Mouse (Mus musculus) regulatory T cell (primary cell): ENCODE data around the gene Ap1s1.

Experiments
- in situ Hi-C: fragments of 300-600 bp; cut with MboI, MseI; formaldehyde crosslinking; loops from one replicate; pipeline ENCODE4 v1.15.1; 2025; ENCODE audit warnings: high pct_unique_total_duplicates

The Ap1s1 gene

DNA sequence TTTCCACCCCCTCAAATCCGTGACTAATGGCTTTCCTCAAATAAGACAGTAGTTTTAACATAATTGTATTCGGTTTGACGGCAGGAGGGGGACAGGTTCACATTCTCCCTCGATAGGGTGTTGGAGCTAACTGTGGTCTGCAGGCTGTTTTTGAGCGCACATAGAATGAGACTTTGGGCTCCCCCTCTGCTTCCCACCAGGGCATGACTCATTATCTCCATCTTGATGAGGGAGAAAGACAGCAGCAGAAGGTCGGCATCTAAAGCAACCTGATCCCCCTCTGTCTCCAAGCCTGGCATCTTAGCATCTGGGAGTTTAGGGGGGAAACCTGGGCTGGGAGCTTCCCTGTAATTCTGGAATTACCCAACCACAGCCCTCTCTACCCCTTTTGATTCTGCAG is 19.5 kb upstream of the Ap1s1 start:
- in situ Hi-C loops: loop anchor here (10.0 kb wide), 1 partner anchor 679 kb away; the partner anchor contains the start of genes Nyap1 and Tsc22d4

DNA sequence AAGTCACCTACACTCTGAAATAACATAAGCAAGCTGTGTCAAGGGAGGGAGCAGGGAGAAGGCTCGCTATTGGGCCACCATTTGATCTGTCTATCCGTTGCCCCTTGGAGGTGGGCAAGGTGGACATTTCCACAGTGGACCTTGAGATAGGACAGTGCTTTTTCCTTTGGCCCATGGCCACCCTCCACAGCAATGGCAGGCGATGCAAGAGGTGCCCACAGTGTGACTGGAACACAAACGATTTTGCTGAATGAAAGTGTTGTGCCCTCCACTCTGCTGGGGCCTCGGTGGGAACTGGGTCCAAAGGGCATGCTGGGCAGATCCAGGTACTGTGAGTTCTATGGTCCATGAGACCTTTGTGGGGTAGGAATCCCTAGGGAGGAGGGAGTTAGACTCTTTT is 16.7 kb upstream of the Ap1s1 start:
- in situ Hi-C loops: loop anchor here (10.0 kb wide), 1 partner anchor 682 kb away; the partner anchor contains the start of genes Nyap1 and Tsc22d4

DNA sequence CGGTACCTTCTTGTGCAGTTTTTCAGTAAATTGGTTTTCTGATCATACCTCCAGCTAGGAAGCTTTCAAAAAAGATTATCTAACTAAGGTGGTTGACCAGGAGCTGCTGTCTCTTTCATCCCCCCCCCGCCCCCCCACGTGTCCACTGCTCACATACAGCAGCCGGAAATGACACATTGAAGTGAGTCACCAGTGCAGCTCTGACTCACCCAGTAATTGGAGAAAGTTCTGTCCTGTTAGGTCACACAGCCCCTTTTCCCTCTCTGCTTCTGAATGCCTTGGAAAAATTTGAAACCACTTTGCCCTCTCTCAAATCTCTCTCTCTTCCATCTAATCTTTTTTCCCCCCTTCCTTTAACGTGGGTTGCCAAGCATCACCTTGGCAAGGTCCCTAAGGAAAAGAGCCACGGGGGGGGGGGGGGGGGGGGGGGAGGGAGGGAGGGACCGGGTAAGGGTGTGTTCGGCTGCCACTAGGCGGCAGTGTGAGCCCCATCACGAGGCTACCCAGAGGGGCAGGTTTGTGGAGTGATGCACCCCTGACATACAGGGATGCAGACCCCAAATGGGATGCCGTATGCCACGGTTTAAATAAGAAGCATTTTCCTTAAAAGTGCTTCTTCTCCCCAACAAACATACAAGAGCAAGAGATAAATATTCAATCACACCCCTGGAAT is 16.0 kb upstream of the Ap1s1 start:
- in situ Hi-C loops: loop anchor here (10.0 kb wide), 1 partner anchor 683 kb away; the partner anchor contains the start of genes Nyap1 and Tsc22d4

DNA sequence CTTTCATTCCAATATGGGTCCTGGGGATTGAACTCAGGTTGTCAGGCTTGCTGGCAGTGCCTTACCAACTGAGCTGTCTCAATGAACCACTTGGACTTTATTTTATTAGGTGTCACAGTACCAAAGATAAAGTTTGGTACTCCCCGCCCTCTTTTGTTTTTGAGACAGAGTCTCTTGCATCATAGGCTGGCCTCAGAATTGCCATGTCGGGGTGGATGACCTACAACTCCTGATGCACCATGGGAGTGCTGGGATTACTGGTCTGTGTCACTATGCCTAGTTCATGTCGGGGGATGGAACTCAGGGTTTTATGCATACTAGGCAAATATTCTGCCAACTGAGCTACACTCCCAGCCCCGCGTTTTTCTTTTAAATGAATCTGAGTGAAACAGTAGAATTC is 8.9 kb upstream of the Ap1s1 start:
- in situ Hi-C loops: no loop called here

GRCm38 (mm10) chr5:137054299-137054698 is 8.4 kb upstream of the Ap1s1 start:
- in situ Hi-C loops: no loop called here

DNA sequence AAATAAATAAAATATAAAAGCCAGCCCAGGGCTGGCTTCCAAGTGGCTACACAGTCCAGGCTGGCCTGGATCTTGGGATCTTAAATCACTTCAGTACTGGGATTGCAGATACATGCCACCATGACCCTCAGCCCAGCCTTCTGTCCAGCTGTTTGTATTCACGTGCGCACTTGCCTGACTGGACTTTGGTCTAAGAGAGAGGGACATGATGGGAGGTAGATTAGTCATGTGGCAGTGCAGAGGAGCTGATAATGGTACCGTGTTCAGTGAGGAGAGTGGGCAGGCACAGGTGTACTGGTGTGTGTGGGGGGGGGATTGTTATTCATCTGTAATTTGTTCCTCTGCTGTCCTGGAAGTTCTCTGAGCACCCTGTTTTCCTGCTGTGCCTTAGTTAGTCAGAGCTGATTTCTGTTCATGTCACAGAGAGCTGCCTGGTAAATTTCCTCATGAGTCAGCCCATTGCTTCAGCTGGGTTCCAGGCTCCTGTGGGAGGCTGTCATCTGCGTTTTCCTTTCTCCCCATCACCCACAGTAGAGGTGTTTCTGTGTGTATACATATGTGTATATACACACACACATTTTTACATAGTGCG is 6.1 kb upstream of the Ap1s1 start:
- in situ Hi-C loops: no loop called here

DNA sequence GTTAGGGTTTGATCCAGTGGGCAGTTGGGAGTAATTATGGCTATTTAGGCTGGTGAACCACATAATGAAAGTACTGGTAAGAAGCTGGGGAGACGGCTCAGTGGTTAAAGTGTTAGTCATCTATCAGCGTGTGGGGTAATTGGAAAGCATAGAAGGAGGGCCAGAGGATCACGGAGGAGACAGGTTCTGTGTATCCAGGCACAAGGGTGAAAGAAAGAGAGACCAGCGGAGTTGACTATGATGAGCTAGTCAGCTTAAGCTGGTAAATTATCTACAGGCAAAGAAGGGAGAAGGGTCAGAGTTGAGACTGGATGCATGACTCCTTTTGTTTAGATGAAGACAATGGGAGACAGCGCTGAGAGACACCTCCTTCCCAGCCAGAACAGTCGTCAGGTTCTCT is 5.2 kb upstream of the Ap1s1 start:
- in situ Hi-C loops: no loop called here

DNA sequence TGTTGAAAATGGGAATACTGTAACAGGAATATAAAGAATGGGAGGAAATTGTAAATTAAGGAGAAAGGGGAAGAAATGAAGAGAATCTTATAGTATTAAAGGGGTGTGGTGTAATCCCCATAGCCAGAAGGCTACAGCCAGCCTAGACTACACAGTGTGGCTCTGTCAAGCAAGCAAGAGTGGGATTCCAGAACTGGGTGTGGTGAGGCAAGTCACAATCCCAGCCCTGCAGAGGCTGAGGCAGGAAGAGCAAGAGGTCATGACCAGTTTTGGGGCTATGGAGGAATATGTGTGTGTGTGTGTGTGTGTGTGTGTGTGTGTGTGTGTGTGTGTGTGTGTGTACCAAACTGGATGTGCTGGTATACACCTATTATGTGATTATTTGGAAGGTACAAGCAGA is 1.1 kb upstream of the Ap1s1 start:
- in situ Hi-C loops: loop anchor here (10.0 kb wide), 1 partner anchor 258 kb away; the partner anchor contains the start of gene Srrt

GRCm38 (mm10) chr5:137046324-137046718 is 386 bp upstream of the Ap1s1 start:
- in situ Hi-C loops: loop anchor here (10.0 kb wide), 1 partner anchor 258 kb away; the partner anchor contains the start of gene Srrt

DNA sequence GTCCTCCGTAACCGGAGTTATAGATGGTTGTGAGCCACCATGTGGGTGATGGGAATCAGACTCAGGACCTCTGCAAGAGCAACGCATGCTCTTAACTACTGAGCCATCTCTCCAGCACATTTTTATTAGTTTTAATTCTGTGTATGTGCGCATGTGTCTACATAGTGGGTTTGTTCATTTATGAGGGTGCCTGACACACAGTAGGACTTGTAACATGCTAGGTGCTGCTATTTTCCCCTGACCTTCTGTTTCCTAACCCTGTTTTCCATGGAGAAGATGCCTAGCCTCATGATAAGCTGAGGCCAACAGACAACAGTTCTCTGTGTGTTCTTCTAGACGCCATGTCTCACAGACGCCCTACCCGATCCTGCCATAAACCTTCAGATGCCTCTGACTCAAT is 1.9 kb downstream of the Ap1s1 start:
- in situ Hi-C loops: loop anchor here (10.0 kb wide), 1 partner anchor 261 kb away; the partner anchor contains the start of gene Srrt

- in situ Hi-C loops: loop anchor here (10.0 kb wide), 1 partner anchor 263 kb away; the partner anchor contains the start of gene Srrt
These were observed 4.5 kb downstream of the Ap1s1 start for GRCm38 (mm10) chr5:137041442-137041841.

DNA sequence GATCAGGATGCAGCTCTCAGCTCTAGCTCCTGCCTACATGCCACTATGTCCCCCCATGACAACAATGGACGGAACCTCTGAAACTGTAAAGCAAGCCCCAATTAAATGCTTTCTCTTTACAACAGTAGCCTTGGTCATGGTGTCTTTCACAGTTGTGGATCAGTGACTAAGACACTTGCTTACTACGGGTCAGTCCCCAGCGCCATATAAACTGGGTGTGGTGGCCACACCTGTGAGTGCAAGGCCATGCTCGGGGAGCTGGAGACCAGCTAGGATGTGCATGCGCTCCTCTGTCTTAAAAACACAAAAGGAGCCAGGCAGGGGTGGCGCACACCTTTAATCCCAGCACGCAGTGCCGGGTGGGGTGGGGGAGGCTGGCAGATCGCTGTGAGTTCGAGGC is 6.5 kb downstream of the Ap1s1 start:
- in situ Hi-C loops: no loop called here

DNA sequence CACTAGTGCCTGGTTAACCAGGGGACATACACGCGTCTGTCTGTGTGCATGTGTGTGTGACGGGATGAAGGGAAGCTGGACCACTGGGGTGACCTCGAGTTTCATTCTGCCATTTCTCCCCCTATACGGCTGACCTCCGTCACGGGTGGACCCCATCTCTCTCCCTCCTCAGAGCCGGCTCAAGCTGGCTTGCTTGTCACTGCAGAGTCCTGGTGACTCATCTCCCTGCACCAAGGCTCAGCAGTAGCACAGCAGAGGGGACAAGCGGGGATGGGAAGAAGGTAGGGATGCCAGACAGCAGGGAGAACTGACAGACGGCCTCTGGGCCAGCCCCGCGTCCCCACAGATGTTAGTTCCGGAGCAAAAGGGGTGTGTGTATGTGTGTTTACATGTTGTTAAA is 9.7 kb downstream of the Ap1s1 start:
- in situ Hi-C loops: no loop called here

GRCm38 (mm10) chr5:137032641-137033074 is 13.3 kb downstream of the Ap1s1 start:
- in situ Hi-C loops: loop anchor here (5.0 kb wide), 1 partner anchor 70 kb away; no protein-coding TSS in a partner anchor

DNA sequence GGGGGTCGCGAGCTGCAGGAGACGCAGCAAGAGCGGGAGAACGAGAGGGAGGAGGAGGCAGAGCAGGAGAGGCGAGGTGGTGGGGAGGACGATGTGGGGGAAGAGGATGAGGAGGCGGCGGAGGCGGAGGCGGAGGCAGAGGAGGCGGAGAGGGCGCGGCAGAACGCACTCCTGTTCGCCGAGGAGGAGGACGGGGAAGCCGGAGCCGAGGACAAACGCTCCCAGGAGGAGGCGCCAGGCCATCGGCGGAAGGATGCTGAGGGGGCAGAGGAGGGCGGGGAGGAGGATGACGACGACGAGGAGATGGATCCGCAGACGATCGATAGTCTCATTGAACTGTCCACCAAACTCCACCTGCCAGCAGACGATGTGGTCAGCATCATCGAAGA is 13.9 kb downstream of the Ap1s1 start:
- in situ Hi-C loops: loop anchor here (5.0 kb wide), 1 partner anchor 70 kb away; no protein-coding TSS in a partner anchor

GRCm38 (mm10) chr5:137031076-137032032 is 14.6 kb downstream of the Ap1s1 start:
- in situ Hi-C loops: loop anchor here (5.0 kb wide), 1 partner anchor 71 kb away; no protein-coding TSS in a partner anchor

DNA sequence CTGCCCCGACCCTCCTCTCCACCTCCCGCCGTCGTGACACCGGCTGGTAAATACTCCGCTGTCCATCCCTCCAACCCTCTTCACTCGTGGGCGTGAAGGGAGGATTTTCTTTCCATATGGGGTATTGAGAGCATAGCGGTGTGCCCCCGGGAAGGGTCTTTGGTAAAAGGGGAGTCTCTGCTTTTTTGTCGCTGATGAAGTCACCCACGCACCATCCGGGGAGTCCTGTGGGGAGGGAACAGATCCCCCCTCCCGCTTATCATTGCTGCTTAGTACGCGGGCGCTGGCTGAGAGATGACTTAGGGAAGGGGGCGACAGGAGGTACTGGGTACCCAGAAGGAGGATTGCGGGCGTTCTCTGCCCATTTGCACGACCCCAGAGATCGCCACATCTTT is 15.5 kb downstream of the Ap1s1 start:
- in situ Hi-C loops: loop anchor here (5.0 kb wide), 1 partner anchor 72 kb away; no protein-coding TSS in a partner anchor

DNA sequence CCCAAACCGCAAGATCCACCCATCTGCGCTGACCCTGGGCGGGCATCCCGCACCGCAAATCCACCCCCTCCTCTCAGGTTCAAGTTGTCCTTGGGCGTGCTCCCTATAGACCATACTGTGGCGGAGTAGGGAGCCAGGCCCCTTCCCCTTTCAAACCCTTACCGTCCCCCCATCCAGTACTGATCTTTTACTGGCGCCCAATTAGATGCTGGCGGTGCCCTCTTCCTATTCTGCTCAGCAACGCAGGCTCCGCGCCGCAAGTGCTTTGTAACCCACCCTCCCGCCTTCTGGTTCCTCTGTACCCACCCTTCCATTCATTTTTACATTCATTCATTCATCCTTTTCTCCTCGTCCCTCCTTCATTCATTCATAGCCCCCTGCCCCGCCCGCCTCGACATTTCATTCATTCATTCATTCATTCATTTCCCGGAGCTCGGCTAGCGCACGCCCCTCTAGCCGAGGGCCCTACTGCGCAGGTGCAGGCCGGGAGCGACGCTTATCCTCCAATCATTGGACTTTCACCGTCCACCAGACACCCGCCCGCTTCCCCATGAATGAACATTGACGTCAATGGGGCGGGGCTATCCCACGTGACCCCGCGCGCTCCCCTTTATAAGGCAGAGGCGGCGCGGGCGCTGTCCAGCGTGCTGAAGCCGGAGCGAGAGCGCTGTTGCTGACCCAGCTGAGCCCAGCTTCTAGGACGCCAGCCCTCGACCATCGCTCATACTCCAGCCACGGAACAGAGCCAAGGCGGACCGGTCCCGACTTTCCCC is 16.1 kb downstream of the Ap1s1 start:
- in situ Hi-C loops: loop anchor here (5.0 kb wide), 1 partner anchor 72 kb away; no protein-coding TSS in a partner anchor

- in situ Hi-C loops: no loop called here
These were observed 16.7 kb downstream of the Ap1s1 start for GRCm38 (mm10) chr5:137029273-137029585.

DNA sequence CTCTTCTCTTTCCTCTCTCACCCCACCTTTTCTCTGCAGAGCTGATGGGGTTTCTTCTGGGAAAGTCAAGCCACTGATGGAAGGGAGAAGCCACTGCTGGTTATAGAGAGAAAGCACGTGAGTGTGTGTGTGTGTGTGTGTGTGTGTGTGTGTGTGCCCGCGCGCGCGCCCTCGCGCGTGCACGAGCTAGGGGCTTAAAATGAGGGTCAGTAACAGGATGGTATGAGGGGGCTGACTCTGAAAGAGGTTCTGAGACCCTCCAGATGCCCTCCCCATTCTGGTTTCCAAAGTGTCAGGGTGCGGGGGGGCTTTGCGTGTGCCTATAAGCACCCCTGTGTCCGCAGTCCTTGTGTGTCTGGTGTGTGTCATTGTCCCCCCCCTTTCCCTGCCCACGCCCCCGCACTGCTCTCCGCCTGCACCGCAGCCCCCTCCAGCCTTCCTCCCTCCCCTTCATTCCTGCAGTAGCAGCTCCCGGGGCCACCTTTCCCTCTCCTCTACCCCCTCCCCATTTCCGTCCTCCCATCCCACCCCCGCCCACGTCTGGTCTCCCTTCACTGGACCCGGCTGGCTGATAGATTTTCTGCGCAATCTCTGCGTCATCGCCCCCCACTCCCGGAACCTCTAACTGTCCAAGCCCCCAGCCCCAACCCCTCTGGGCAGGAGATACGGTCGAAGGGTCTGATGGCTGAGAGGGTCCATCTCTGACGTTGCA is 17.2 kb downstream of the Ap1s1 start:
- in situ Hi-C loops: no loop called here
